Mouse (Mus musculus) c-Kit-positive CD71-positive TER-119-positive erythroid progenitor cells, embryonic 14.5 days (primary cell): ENCODE measurements around the gene Nat10.

Experiments
- DNase-seq: peaks from one replicate; pipeline ENCODE4 v3.0.0-alpha.2; 2013; ENCODE audit warnings: low spot score

Nat10 gene

DNA sequence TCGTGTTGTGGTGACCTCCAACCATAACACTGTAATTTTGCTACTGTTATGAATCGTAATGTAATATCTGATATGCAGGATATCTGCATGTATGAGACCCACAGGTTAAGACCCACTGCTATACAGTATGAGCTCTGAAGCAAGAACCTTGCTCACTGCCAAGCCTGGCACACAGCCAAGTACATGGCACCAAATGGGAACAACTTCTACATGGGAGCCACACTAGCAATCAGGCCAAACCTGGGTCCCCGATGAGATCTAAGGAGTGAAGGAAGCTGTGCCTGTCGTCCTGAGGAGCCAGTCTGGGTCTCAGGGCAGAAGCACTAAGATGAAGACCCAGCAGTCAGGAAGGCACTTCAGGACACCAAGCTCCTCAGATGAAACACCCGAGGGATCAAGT is 15.6 kb downstream of the Nat10 start:
- DNase-seq: no peak

GRCm38 (mm10) chr2:103743988-103744387 is 17.1 kb downstream of the Nat10 start:
- peak; percentile 57 for DNase-seq

DNA sequence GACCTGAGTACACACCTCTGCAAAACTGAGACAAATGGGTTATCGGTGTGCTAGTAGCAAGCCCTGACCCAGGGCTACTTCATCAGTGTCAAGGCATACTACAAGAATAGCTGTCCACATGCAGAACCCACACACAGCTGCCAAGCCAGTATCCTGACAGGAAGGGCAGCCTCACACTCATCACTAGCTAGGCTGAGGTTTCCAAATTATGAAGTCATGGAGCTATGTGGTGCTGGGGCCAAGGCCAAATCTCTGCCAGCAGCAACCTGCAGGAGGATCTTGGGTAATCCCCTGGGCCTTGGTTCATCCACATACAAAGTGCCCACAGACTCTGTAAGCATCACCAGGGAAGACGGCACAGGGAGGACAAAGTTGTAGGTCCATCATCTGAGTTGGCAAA is 17.5 kb downstream of the Nat10 start:
- DNase-seq: no peak

DNA sequence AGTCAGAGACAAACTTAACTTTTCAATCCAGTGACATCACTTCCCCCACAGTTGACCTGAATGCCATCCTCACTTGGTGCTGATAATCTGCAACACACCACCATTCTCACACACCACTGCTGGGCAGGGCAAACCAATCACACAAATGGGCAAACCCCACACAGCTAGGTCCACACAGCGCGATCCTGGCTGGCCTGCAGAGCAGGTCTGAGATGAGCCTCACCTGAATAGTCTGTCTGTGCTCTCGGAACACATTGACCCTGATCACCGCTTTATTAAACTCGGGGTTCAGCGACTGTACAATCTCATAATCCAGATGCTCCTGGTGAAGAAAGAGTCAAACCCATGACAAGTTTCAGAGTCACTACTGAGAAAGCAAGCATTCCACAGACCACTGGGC is 18.2 kb downstream of the Nat10 start:
- DNase-seq: no peak

GRCm38 (mm10) chr2:103731423-103731822 is 29.6 kb downstream of the Nat10 start:
- DNase-seq: no peak

- DNase-seq: no peak
Observed at GRCm38 (mm10) chr2:103730999-103731398, 30.1 kb downstream of the Nat10 start.

GRCm38 (mm10) chr2:103728027-103728540 is 33.0 kb downstream of the Nat10 start:
- no peak for DNase-seq

- DNase-seq: no peak
Observed at GRCm38 (mm10) chr2:103724521-103724920, 36.5 kb downstream of the Nat10 start.

DNA sequence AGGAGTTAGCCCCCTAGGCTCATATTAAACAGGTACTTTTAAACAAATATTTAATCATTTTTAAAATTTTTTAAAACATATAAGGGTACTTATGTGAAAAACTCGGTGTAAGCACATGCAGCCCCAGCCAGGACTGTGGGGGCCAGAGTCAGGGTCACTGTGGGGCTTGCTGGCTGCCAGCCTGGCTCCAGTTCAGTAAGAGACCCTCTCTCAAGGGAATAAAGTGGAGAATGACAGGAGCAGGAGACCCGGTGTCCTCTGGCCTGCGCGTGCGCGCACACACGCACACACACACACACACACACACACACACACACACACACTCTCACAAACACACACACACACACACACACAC is 41.8 kb downstream of the Nat10 start:
- DNase-seq: no peak

DNA sequence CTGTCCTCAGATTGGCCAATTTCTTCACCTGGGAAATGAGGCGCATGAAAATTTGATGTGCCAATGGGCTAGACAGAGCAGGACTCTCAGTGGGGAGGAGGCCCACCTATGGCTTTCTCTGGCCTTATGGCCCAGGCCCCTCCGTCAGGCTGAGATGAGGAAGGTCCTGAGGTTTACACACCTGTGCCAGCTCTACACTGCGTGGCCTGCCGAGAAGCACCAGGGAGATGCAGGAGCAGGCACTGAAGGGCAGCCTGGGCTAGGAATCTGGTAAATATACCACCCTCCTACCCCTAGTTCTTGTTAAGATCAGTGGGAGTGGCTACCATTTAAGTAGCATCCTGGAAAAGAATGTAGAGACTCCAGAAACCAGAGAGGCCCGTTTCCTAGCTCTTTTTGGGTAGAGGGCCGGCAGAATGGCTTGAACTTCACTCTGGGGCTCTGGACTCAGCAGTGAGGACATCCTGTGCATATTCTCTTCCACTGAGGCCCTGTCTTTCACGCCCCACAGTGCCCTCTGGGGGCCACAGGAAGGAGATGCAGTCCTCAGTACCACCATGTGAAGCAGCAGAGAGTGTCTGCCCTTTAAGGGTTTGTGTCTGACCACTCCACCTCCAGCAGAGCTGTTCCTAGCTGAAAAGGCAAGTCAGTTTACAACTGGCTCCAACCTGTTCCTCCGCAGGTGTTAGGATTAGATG is 42.3 kb downstream of the Nat10 start:
- DNase-seq: peak; percentile 58

DNA sequence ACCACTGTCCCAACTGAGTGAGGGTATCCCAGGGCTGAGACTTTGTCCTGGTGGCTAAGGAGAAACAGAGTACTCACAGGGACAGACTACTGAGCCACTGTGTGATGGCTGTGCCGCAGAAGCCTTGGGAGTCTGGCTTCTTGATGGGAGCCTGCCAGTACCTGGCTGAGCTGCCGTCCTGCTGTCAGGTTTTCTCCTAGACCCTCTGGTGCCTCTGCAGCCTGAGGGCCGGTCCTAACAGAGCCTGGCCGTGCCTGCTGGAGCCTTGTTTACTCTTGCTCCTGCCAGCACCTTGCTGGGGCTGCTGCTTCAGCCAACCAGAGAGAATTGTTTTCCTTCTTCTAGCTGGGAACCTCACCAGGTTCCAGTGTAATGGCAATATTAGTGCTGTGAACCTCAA is 46.7 kb downstream of the Nat10 start:
- no peak for DNase-seq

DNA sequence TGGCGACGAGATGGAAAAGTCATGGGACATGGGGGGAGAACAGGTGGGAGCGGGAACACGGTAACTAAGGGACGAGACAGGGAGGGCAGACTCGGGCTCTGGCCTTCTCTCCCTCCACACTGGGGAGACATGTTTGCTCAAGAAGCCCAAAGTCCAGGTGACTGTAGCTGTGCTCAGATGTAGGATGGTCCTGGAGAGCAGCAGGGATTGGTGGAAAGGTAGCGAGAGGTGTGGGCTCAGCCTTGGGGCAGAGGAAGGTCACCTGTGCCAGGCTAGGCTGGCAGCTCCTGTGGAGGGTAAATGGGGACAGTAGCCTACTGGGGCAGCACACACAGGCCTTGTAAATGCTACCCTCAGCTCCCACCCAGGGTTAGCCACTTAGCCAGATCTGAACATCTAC is 47.2 kb downstream of the Nat10 start:
- no peak for DNase-seq

DNA sequence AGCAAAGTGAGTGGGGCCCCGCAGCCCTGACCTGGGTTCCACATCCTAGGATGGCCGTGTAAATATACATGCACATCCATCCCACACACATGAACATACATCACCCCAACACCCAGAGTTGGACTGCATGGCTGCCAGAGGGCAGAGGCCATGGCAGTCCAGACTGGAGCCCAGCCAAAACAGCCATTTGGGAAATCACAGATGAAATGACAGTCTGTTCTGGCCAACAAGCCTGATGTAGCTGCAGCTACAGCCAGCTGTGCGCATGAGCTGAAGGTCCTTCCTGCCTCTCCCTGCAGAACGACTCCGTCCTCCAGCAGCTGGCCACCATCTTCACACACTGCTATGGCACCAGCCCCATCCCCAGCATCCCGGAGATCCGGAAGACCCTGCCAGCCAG is 50.2 kb downstream of the Nat10 start:
- DNase-seq: no peak

DNA sequence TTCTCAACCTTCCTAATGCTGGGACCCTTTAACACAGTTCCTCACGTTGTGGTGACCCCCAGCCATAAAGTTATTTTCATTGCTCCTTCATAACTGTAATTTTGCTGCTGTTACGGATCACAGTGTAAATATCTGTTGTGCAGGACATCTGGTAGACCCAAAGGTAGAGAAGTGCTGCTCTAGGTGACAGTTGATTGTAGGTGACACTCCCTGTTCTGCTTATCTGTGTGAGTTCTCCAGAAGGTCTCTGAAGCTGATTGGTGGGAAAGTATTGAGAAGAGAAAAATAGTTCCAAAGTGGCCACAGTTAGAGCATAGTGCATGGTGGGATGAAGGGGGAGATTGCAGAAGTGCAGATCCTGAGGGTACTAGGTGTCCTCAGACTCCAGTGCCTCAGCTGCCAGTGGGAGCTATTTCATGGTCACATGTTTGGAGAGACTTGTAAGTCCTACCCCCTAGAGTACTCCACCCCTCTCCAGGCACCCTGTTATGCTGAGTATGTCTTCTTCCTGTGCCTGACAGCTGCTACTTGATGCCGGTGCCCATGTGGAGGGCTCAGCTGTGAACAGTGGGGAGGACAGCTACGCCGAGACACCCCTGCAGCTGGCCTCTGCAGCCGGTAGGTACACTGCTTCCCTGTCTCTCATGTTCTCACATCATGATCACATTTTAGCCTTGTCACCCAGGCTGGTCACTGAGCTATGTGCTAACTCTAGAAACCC is 53.9 kb downstream of the Nat10 start:
- peak; percentile 20 for DNase-seq

DNA sequence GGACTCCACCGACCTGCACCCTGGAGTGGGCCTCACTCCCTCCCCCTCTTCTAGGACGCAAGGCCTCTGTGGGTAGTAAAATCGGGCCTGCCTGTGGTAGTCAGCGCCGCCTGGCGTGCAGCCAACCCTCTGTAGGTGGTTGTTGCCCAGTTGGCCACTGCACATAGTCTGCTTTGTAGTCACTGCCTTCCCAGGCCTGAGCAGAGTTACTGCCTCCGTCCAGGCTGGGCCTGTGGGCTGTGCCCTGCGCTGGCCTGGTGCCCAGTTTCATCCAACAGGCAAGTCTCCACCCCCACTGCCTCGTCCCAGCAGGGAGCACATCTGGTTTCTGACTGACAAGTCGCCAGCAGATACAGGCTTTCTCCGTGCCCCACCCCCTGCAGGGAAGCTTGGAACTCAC is 54.8 kb downstream of the Nat10 start:
- no peak for DNase-seq

DNA sequence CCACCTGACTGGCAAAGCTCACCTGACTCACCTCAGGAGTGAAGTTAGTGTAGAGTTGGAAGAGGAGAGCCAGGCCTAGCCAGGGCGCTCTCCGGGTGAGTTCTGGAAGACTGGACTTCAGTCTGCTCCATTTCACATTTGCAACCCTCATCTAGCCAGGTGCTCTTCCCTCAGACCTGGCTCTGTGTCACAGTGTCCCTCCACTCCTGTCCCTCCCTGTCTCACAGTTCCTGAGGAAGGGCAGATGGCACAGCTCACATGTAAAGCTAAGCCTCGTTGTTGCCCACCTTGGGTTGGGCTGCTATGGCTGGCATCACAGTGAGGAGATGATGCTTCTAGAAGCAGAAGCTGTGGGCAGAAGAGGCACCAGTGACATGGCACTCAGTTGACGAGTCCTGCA is 55.2 kb downstream of the Nat10 start:
- DNase-seq: no peak

DNA sequence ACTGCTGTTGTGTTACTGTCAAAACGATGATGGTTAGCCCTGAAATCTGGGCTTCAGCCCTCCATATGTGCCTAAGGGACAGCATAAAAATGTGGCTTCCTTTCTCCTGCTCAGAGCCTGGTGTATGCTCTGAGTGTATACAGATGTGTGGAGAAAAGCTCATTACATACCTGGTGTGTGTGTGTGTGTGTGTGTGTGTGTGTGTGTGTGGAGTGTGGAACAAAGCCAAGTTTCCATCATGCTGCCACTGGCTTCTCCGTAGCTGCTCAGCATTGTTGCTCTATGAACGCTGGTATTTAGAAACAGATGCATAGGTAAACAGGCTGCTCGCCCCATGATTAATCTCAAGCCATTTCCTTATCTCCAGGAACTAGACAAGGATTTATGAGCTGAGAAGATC is 57.2 kb downstream of the Nat10 start:
- DNase-seq: no peak

- no peak for DNase-seq
Observed at GRCm38 (mm10) chr2:103703336-103703735, 57.7 kb downstream of the Nat10 start.

DNA sequence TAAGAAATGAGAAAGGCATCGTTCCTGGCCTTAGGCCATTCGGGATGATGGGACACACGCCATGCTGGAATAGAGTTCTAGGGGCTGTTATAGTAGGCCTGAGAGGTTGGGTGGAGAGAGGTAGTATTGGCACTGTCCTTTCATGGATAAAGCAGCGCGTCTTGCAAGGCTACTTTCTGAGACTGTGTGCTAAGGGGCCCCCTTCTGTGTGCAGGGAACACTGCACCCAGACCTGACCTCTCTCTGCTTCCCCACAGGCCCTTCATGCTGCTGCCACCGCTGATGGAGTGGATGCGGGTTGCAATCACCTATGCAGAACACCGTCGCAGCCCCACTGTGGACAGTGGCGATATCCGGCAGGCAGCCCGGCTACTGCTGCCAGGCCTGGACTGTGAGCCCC is 60.6 kb downstream of the Nat10 start:
- no peak for DNase-seq

- DNase-seq: no peak
Observed at GRCm38 (mm10) chr2:103696177-103696576, 64.9 kb downstream of the Nat10 start.

GRCm38 (mm10) chr2:103694777-103695563 is 66.1 kb downstream of the Nat10 start:
- DNase-seq: no peak

GRCm38 (mm10) chr2:103692810-103693209 is 68.3 kb downstream of the Nat10 start:
- no peak for DNase-seq

- no peak for DNase-seq
Observed at GRCm38 (mm10) chr2:103691278-103691677, 69.8 kb downstream of the Nat10 start.
